Mouse (Mus musculus): ENCODE data around the gene Caskin2. TPM values are rescaled to one million over a fixed set of nuclear protein-coding genes. Genes with fewer than 3 reads are reported as not detected.

Caskin2 gene
- polyA plus RNA-seq, 1 experiment from 2014 or later, result 6.6 TPM

GRCm38 (mm10) chr11:115797665-115798064, 15.8 kb downstream of the Caskin2 start:
- Histone ChIP-seq H3K4me1 (replicated peaks; ENCODE audit: control insufficient read depth, insufficient read depth) (no peaks in the 10 kb centered on the region), H3K4me3 (ENCODE audit: low read depth, low read length) (no peak overlapping the region), H3K9ac (ENCODE audit: low read length) (no peak overlapping the region), H3K9me3 (ENCODE audit: control insufficient read depth, low read length) (no peaks in the 10 kb centered on the region), H3K36me3 (ENCODE audit: control insufficient read depth, insufficient read depth, low read length) (peaks cover 63% of the 10 kb centered on the region), H3K4me2 (replicated peaks; ENCODE audit: low read depth) (no peak overlapping the region), H3K27ac (replicated peaks) (no peak overlapping the region), H3K27me3 (ENCODE audit: control insufficient read depth, insufficient read depth, low read length) (no peaks in the 10 kb centered on the region)
- TF ChIP-seq EP300 (optimal IDR thresholded peaks at IDR 0.05), result no peak
- DNase-seq (ENCODE audit: low spot score), result no peak
- 77% methylated on average over 9 of the region's 9 CpGs for WGBS
- no peak for ATAC-seq (ENCODE audit: low FRiP score, low TSS enrichment)

DNA sequence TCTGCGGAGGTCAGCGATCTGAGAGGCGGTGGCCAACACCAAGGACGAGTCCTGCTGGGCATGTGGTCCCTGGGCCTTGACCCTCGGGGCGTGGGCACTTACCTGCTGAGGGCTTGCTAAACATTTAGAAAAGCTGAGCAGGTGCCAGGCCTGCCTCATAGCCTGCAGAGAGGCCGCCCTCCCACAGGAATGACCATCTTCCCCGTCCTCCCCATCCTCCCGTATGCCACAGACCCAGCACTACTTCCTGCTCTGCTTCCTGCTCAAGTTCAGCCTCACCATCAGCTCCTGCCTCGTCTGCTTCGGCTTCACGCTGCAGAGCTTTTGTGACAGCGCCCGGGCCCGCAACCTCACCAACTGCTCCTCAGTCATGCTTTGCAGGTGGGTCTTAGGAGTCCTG, 16.5 kb downstream of the Caskin2 start:
- Histone ChIP-seq H3K27me3 (ENCODE audit: control insufficient read depth, insufficient read depth, low read length) (no peaks in the 10 kb centered on the region), H3K27ac (replicated peaks) (no peak overlapping the region), H3K9me3 (ENCODE audit: control insufficient read depth, low read length) (no peaks in the 10 kb centered on the region), H3K4me1 (replicated peaks; ENCODE audit: control insufficient read depth, insufficient read depth) (no peaks in the 10 kb centered on the region), H3K4me2 (replicated peaks; ENCODE audit: low read depth) (no peak overlapping the region), H3K9ac (ENCODE audit: low read length) (no peak overlapping the region), H3K36me3 (ENCODE audit: control insufficient read depth, insufficient read depth, low read length) (peaks cover 62% of the 10 kb centered on the region), H3K4me3 (ENCODE audit: low read depth, low read length) (no peak overlapping the region)
- 77% methylated on average over 15 of the region's 15 CpGs for WGBS
- no peak for ATAC-seq (ENCODE audit: low FRiP score, low TSS enrichment)
- DNase-seq (ENCODE audit: low spot score), result no peak
- TF ChIP-seq EP300 (optimal IDR thresholded peaks at IDR 0.05), result no peak
- TF ChIP-seq CTCF (IDR thresholded peaks at IDR 0.05; ENCODE audit: low read depth), result no peak

GRCm38 (mm10) chr11:115792353-115792752, 21.1 kb downstream of the Caskin2 start:
- no peak overlapping the region for H3K4me2 ChIP-seq (replicated peaks; ENCODE audit: low read depth)
- H3K9me3 ChIP-seq (ENCODE audit: control insufficient read depth, low read length), result no peaks in the 10 kb centered on the region
- no peaks in the 10 kb centered on the region for H3K4me1 ChIP-seq (replicated peaks; ENCODE audit: control insufficient read depth, insufficient read depth)
- no peak overlapping the region for H3K27ac ChIP-seq (replicated peaks)
- no peak for DNase-seq (ENCODE audit: low spot score)
- no peaks in the 10 kb centered on the region for H3K27me3 ChIP-seq (ENCODE audit: control insufficient read depth, insufficient read depth, low read length)
- TF ChIP-seq CTCF (IDR thresholded peaks at IDR 0.05; ENCODE audit: low read depth), result no peak
- TF ChIP-seq EP300 (optimal IDR thresholded peaks at IDR 0.05), result no peak
- H3K9ac ChIP-seq (ENCODE audit: low read length), result no peak overlapping the region
- 89% methylated on average over 14 of the region's 14 CpGs for WGBS
- peaks cover 41% of the 10 kb centered on the region for H3K36me3 ChIP-seq (ENCODE audit: control insufficient read depth, insufficient read depth, low read length)
- no peak overlapping the region for H3K4me3 ChIP-seq (ENCODE audit: low read depth, low read length)
- no peak for ATAC-seq (ENCODE audit: low FRiP score, low TSS enrichment)

DNA sequence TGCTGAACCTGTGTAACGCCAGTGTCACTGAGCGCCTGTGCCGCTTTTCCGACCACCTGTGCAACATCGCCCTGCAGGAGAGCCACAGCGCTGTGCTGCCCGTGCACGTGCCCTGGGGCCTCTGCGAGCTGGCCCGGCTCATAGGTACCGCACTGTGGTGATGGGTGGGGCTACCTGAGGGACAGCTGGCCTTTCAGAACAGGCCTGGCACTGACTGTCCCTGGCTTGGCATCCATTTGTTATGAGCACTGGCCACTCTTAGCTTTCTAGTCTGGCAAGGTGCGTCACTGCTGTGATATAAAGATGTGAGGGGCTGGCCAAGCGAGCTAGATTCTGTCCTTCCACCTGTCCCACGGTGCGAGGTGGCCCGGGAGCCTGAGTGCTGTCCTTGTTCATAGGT, 21.5 kb downstream of the Caskin2 start:
- Histone ChIP-seq H3K4me1 (replicated peaks; ENCODE audit: control insufficient read depth, insufficient read depth) (no peaks in the 10 kb centered on the region), H3K27me3 (ENCODE audit: control insufficient read depth, insufficient read depth, low read length) (no peaks in the 10 kb centered on the region), H3K36me3 (ENCODE audit: control insufficient read depth, insufficient read depth, low read length) (peaks cover 45% of the 10 kb centered on the region), H3K9me3 (ENCODE audit: control insufficient read depth, low read length) (no peaks in the 10 kb centered on the region), H3K4me3 (ENCODE audit: low read depth, low read length) (no peak overlapping the region), H3K4me2 (replicated peaks; ENCODE audit: low read depth) (no peak overlapping the region), H3K27ac (replicated peaks) (no peak overlapping the region), H3K9ac (ENCODE audit: low read length) (no peak overlapping the region)
- TF ChIP-seq CTCF (IDR thresholded peaks at IDR 0.05; ENCODE audit: low read depth) (no peak), EP300 (optimal IDR thresholded peaks at IDR 0.05) (no peak)
- ATAC-seq (ENCODE audit: low FRiP score, low TSS enrichment) (no peak), DNase-seq (ENCODE audit: low spot score) (no peak)
- WGBS, result 93% methylated on average over 16 of the region's 16 CpGs

- Histone ChIP-seq H3K4me3 (ENCODE audit: low read depth, low read length) (no peak overlapping the region), H3K27ac (replicated peaks) (no peak overlapping the region), H3K9me3 (ENCODE audit: control insufficient read depth, low read length) (no peaks in the 10 kb centered on the region), H3K4me2 (replicated peaks; ENCODE audit: low read depth) (no peak overlapping the region), H3K27me3 (ENCODE audit: control insufficient read depth, insufficient read depth, low read length) (no peaks in the 10 kb centered on the region), H3K36me3 (ENCODE audit: control insufficient read depth, insufficient read depth, low read length) (peaks cover 40% of the 10 kb centered on the region), H3K4me1 (replicated peaks; ENCODE audit: control insufficient read depth, insufficient read depth) (no peaks in the 10 kb centered on the region), H3K9ac (ENCODE audit: low read length) (no peak overlapping the region)
- ATAC-seq (ENCODE audit: low FRiP score, low TSS enrichment) (no peak), DNase-seq (ENCODE audit: low spot score) (no peak)
- no peak for TF ChIP-seq EP300 (optimal IDR thresholded peaks at IDR 0.05)
- no peak for TF ChIP-seq CTCF (IDR thresholded peaks at IDR 0.05; ENCODE audit: low read depth)
- 97% methylated on average over 7 of the region's 7 CpGs for WGBS
Observed at GRCm38 (mm10) chr11:115789787-115790186, 23.7 kb downstream of the Caskin2 start.

DNA sequence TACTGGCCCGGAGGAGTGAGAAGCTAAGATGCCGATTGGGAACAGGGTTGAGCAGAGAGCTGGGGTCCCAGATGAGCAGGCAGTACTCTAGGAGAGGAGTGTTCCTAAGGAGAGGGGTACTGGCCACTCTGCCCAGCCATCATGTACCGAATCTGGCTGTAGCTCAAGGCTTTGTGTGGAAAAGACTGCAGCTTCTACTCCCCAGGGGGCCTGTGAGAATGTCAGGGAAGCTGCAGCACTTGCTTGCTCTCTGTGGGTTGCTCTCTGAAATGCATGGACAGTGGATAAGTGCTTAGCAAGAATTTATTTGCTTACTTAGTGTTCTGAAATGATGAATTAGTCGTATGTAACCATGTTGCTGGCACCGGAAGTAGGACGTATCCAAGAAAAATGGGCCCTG, 27.0 kb downstream of the Caskin2 start:
- Histone ChIP-seq H3K9ac (ENCODE audit: low read length) (no peak overlapping the region), H3K36me3 (ENCODE audit: control insufficient read depth, insufficient read depth, low read length) (peaks cover 15% of the 10 kb centered on the region), H3K4me2 (replicated peaks; ENCODE audit: low read depth) (no peak overlapping the region), H3K4me3 (ENCODE audit: low read depth, low read length) (no peak overlapping the region), H3K4me1 (replicated peaks; ENCODE audit: control insufficient read depth, insufficient read depth) (no peaks in the 10 kb centered on the region), H3K27me3 (ENCODE audit: control insufficient read depth, insufficient read depth, low read length) (no peaks in the 10 kb centered on the region), H3K27ac (replicated peaks) (no peak overlapping the region), H3K9me3 (ENCODE audit: control insufficient read depth, low read length) (no peaks in the 10 kb centered on the region)
- DNase-seq (ENCODE audit: low spot score) (no peak), ATAC-seq (ENCODE audit: low FRiP score, low TSS enrichment) (no peak)
- peak; percentile 16; the same call in 1 of the 2 replicates for TF ChIP-seq CTCF (IDR thresholded peaks at IDR 0.05; ENCODE audit: low read depth)
- no peak for TF ChIP-seq EP300 (optimal IDR thresholded peaks at IDR 0.05)
- 67% methylated on average over 6 of the region's 6 CpGs for WGBS

All from stomach, postnatal 0 days (tissue).